Mouse (Mus musculus): ENCODE measurements around the gene Taf1d. TPM values are rescaled to one million over a fixed set of nuclear protein-coding genes. Genes with fewer than 3 reads are reported as not detected.

Taf1d gene
- total and polyA plus RNA-seq, 3 experiments, result 181 to 1,079 (median 249) TPM

GRCm38 (mm10) chr9:15273981-15274380, 32.0 kb upstream of the Taf1d start:
- DNase-seq (ENCODE audit: extremely low read depth), result no peak
- in situ Hi-C loops (cut with MboI; ENCODE audit: low pct_ligation_motif_present, low pct_unique_long_range_greater_than_20kb, low sequenced_read_pairs), result no loop called here
- Histone ChIP-seq H3K9ac (ENCODE audit: insufficient read depth, low read depth) (no peak overlapping the region), H3K79me2 (replicated peaks; ENCODE audit: control insufficient read depth, extremely low read depth, insufficient read depth, poor library complexity, severe bottlenecking) (peaks cover 21% of the 10 kb centered on the region), H3K4me3 (replicated peaks in 1 of 3; ENCODE audit: low read depth in 2 of 3, low read length in 2 of 3, poor library complexity in 1 of 3) (no peak overlapping the region), H3K9me3 (replicated peaks; ENCODE audit: low read length) (no peaks in the 10 kb centered on the region), H3K4me2 (ENCODE audit: insufficient read depth, low read depth, poor library complexity, severe bottlenecking) (no peak overlapping the region), H3K27me3 (replicated peaks) (no peaks in the 10 kb centered on the region), H3K36me3 (replicated peaks in 1 of 2; ENCODE audit: control insufficient read depth in 1 of 2, insufficient read depth in 1 of 2, low read length in 1 of 2) (peaks cover 66 to 87% of the 10 kb centered on the region in 2 experiments), H3K27ac (ENCODE audit: insufficient read depth, low read depth) (no peak overlapping the region), H3K4me1 (ENCODE audit: control insufficient read depth in 1 of 2, insufficient read depth in 2 of 2) (peaks cover 0 to 15% of the 10 kb centered on the region in 2 experiments; a peak in 2 of 4 replicates)
- dilution Hi-C loops (cut with MboI; ENCODE audit: extremely low pct_ligation_motif_present, extremely low pct_unique_long_range_greater_than_20kb, low sequenced_read_pairs), result no loop called here
- no peak for TF ChIP-seq SMC3 (IDR thresholded peaks at IDR 0.05; ENCODE audit: low read depth, low read length)
- TF ChIP-seq MXI1 (IDR thresholded peaks at IDR 0.05; ENCODE audit: low read depth, low read length), result no peak
- TF ChIP-seq E2F4 (IDR thresholded peaks at IDR 0.05; ENCODE audit: insufficient replicate concordance, low read depth, low read length), result no peak
- TF ChIP-seq ZMIZ1 (IDR thresholded peaks at IDR 0.05; ENCODE audit: low read depth, low read length), result no peak
- no peak for TF ChIP-seq MEF2A (IDR thresholded peaks at IDR 0.05; ENCODE audit: borderline replicate concordance, low read depth, low read length)
- TF ChIP-seq USF1 (IDR thresholded peaks at IDR 0.05; ENCODE audit: low read depth, low read length), result no peak
- TF ChIP-seq ZC3H11A (IDR thresholded peaks at IDR 0.05; ENCODE audit: low read depth, low read length), result no peak
- TF ChIP-seq MAX (IDR thresholded peaks at IDR 0.05; ENCODE audit: low read length), result no peak
- no peak for TF ChIP-seq IRF4 (IDR thresholded peaks at IDR 0.05; ENCODE audit: low read depth, low read length)
- TF ChIP-seq CHD1 (IDR thresholded peaks at IDR 0.05; ENCODE audit: low read depth, low read length), result no peak
- TF ChIP-seq JUND (conservative IDR thresholded peaks at IDR 0.05; ENCODE audit: low read depth, low read length), result no peak
- TF ChIP-seq RAD21 (IDR thresholded peaks at IDR 0.05; ENCODE audit: low read depth, low read length), result no peak

- no peak overlapping the region for H3K9ac ChIP-seq (ENCODE audit: insufficient read depth, low read depth)
- in situ Hi-C loops (cut with MboI; ENCODE audit: low pct_ligation_motif_present, low pct_unique_long_range_greater_than_20kb, low sequenced_read_pairs), result no loop called here
- no peak overlapping the region for H3K4me2 ChIP-seq (ENCODE audit: insufficient read depth, low read depth, poor library complexity, severe bottlenecking)
- TF ChIP-seq TBP (conservative IDR thresholded peaks at IDR 0.05; ENCODE audit: low read depth, low read length), result no peak
- no peak for TF ChIP-seq UBTF (IDR thresholded peaks at IDR 0.05; ENCODE audit: low read depth, low read length)
- dilution Hi-C loops (cut with MboI; ENCODE audit: extremely low pct_ligation_motif_present, extremely low pct_unique_long_range_greater_than_20kb, low sequenced_read_pairs), result no loop called here
- H3K79me2 ChIP-seq (replicated peaks; ENCODE audit: control insufficient read depth, extremely low read depth, insufficient read depth, poor library complexity, severe bottlenecking), result peaks cover 28% of the 10 kb centered on the region
- H3K27me3 ChIP-seq (replicated peaks), result no peaks in the 10 kb centered on the region
- no peak overlapping the region for H3K27ac ChIP-seq (ENCODE audit: insufficient read depth, low read depth)
- H3K9me3 ChIP-seq (replicated peaks; ENCODE audit: low read length), result no peaks in the 10 kb centered on the region
- DNase-seq (ENCODE audit: extremely low read depth), result no peak
- H3K4me1 ChIP-seq (ENCODE audit: control insufficient read depth in 1 of 2, insufficient read depth in 2 of 2), result peaks cover 5 to 26% of the 10 kb centered on the region in 2 experiments
- H3K4me3 ChIP-seq (replicated peaks in 1 of 3; ENCODE audit: low read depth in 2 of 3, low read length in 2 of 3, poor library complexity in 1 of 3), result no peak overlapping the region
- H3K36me3 ChIP-seq (replicated peaks in 1 of 2; ENCODE audit: control insufficient read depth in 1 of 2, insufficient read depth in 1 of 2, low read length in 1 of 2), result peaks cover 44 to 63% of the 10 kb centered on the region in 2 experiments
Measured at GRCm38 (mm10) chr9:15276855-15277254, 29.2 kb upstream of the Taf1d start.

DNA sequence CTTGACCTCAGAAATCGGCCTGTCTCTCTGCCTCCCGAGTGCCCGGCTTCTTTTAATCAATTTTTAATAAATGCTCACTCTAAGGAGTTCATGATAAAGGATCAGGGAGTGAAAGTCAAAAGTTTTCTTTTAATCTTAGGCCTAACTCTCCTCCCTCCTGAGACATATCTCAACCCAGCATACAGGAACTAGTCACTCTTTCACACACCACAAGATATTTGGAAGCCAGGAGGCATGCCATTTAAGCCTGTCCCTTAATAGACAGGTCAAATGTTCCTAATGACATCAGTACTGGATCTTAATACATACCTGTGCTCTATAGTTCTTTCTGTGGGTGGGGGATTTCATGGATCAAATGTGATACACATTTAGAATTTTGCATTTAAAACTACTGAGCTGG, 27.7 kb upstream of the Taf1d start:
- peak overlapping the region; percentile 77 for H3K4me2 ChIP-seq (ENCODE audit: insufficient read depth, low read depth, poor library complexity, severe bottlenecking)
- peaks cover 5 to 26% of the 10 kb centered on the region in 2 experiments for H3K4me1 ChIP-seq (ENCODE audit: control insufficient read depth in 1 of 2, insufficient read depth in 2 of 2)
- no peak for DNase-seq (ENCODE audit: extremely low read depth)
- H3K9ac ChIP-seq (ENCODE audit: insufficient read depth, low read depth), result peak overlapping the region; percentile 71; the same call in 1 of the 2 replicates
- H3K9me3 ChIP-seq (replicated peaks; ENCODE audit: low read length), result no peaks in the 10 kb centered on the region
- H3K27me3 ChIP-seq (replicated peaks), result no peaks in the 10 kb centered on the region
- H3K36me3 ChIP-seq (replicated peaks in 1 of 2; ENCODE audit: control insufficient read depth in 1 of 2, insufficient read depth in 1 of 2, low read length in 1 of 2), result peaks cover 33 to 52% of the 10 kb centered on the region in 2 experiments
- no peak overlapping the region for H3K27ac ChIP-seq (ENCODE audit: insufficient read depth, low read depth)
- H3K79me2 ChIP-seq (replicated peaks; ENCODE audit: control insufficient read depth, extremely low read depth, insufficient read depth, poor library complexity, severe bottlenecking), result peaks cover 28% of the 10 kb centered on the region
- H3K4me3 ChIP-seq (replicated peaks in 1 of 3; ENCODE audit: low read depth in 2 of 3, low read length in 2 of 3, poor library complexity in 1 of 3), result peak overlapping the region in 1 of 3 experiments; percentile 17
- in situ Hi-C loops (cut with MboI; ENCODE audit: low pct_ligation_motif_present, low pct_unique_long_range_greater_than_20kb, low sequenced_read_pairs), result no loop called here
- dilution Hi-C loops (cut with MboI; ENCODE audit: extremely low pct_ligation_motif_present, extremely low pct_unique_long_range_greater_than_20kb, low sequenced_read_pairs), result no loop called here
- TF ChIP-seq NELFE (IDR thresholded peaks at IDR 0.05; ENCODE audit: low read depth, low read length) (no peak), ELF1 (IDR thresholded peaks at IDR 0.05; ENCODE audit: low read depth, low read length) (no peak), ZC3H11A (IDR thresholded peaks at IDR 0.05; ENCODE audit: low read depth, low read length) (no peak), TCF12 (IDR thresholded peaks at IDR 0.05; ENCODE audit: low read depth, low read length) (no peak)

Measured in CH12.LX (cell line).